Mouse (Mus musculus): ENCODE results near the gene Epb41l3. TPM values are rescaled to one million over a fixed set of nuclear protein-coding genes. Genes with fewer than 3 reads are reported as not detected.

The Epb41l3 gene
- polyA plus RNA-seq, 1 experiment, result 5.8 TPM

DNA sequence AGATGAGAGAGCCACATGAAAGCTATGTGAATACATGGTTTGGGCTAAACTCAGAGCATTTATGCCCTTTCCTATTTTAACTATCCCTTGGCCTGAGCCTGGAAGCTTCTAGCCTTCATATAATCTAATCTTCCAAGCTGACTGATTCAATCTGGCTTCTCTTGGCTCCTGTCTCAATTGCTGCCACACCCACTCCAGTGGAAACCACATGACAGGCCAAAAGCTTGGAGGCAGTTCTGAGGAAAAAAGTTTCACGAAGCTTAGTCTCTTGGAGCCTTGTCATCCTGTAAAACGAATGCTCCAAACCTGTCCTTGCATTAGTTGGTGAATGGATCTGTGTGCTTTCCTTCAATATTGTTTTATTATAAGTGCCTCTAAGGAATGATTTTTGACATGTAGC, 247.2 kb downstream of the Epb41l3 start:
- TF ChIP-seq POLR2A (IDR thresholded peaks at IDR 0.05; ENCODE audit: low read depth, low read length), result no peak
- TF ChIP-seq CTCF (IDR thresholded peaks at IDR 0.05; ENCODE audit: extremely low read depth, insufficient read depth, insufficient read length, insufficient replicate concordance), result no peak
- Histone ChIP-seq H3K27me3 (ENCODE audit: control insufficient read depth, insufficient read depth, low read length) (no peaks in the 10 kb centered on the region), H3K27ac (ENCODE audit: insufficient read depth, low read length) (no peak overlapping the region), H3K36me3 (ENCODE audit: control insufficient read depth, insufficient read depth, low read length) (no peaks in the 10 kb centered on the region), H3K4me1 (ENCODE audit: control insufficient read depth, insufficient read depth, insufficient read length) (no peaks in the 10 kb centered on the region), H3K4me3 (ENCODE audit: extremely low read depth, insufficient read depth, insufficient read length) (no peak overlapping the region)
- 96% methylated on average over 2 of the region's 2 CpGs for WGBS
- no peak for DNase-seq (ENCODE audit: low read depth in 1 of 2, low spot score in 2 of 2)

Other genes starting within 250 kb of the Epb41l3 start
- 0.04 and 0.06 TPM in 2 replicates for gene Tmem200c, start 249.1 kb upstream of the Epb41l3 start, polyA plus RNA-seq (2012; rRNA removed)